Mouse (Mus musculus): ENCODE measurements around the gene Gse1. TPM values are rescaled to one million over a fixed set of nuclear protein-coding genes. Genes with fewer than 3 reads are reported as not detected.
A peak's percentile ranks its signal among the peaks of the same experiment; 100 is the strongest.

Gene Gse1
- polyA plus RNA-seq, 1 experiment from 2014 or later: 10.2 TPM

- peak; percentile 45 for ATAC-seq (ENCODE audit: low read depth)
- Histone ChIP-seq H3K4me2 (ENCODE audit: low read depth, low read length) (peak overlapping the region; percentile 99), H3K27ac (ENCODE audit: low read length) (peak overlapping the region; percentile 96), H3K4me3 (ENCODE audit: low read length) (peak overlapping the region; percentile 66), H3K4me1 (replicated peaks; ENCODE audit: control insufficient read depth, insufficient read depth, low read length) (peaks cover 81% of the 10 kb centered on the region), H3K9ac (ENCODE audit: low read length) (peak overlapping the region; percentile 71), H3K27me3 (ENCODE audit: control insufficient read depth, insufficient read depth, low read depth, low read length) (no peaks in the 10 kb centered on the region; the same call in 1 of the 2 replicates), H3K9me3 (ENCODE audit: control insufficient read depth, low read length) (no peaks in the 10 kb centered on the region), H3K36me3 (ENCODE audit: control insufficient read depth, insufficient read depth, low read length) (no peaks in the 10 kb centered on the region)
- under 1% methylated on average over 60 of the region's 61 CpGs for WGBS
Observed at GRCm38 (mm10) chr8:120536306-120537206, 308.3 kb downstream of the Gse1 start.

GRCm38 (mm10) chr8:120537207-120537817 lies 309.1 kb downstream of the Gse1 start:
- H3K36me3 ChIP-seq (ENCODE audit: control insufficient read depth, insufficient read depth, low read length): no peaks in the 10 kb centered on the region
- H3K27ac ChIP-seq (ENCODE audit: low read length): peak overlapping the region; percentile 96
- peak overlapping the region; percentile 99 for H3K4me2 ChIP-seq (ENCODE audit: low read depth, low read length)
- H3K4me3 ChIP-seq (ENCODE audit: low read length): peak overlapping the region; percentile 66
- ATAC-seq (ENCODE audit: low read depth): peak; percentile 59
- H3K27me3 ChIP-seq (ENCODE audit: control insufficient read depth, insufficient read depth, low read depth, low read length): no peaks in the 10 kb centered on the region; the same call in 1 of the 2 replicates
- no peaks in the 10 kb centered on the region for H3K9me3 ChIP-seq (ENCODE audit: control insufficient read depth, low read length)
- under 1% methylated on average over 36 of the region's 79 CpGs for WGBS
- peak overlapping the region; percentile 71 for H3K9ac ChIP-seq (ENCODE audit: low read length)
- H3K4me1 ChIP-seq (replicated peaks; ENCODE audit: control insufficient read depth, insufficient read depth, low read length): peaks cover 76% of the 10 kb centered on the region

GRCm38 (mm10) chr8:120537818-120538396 lies 309.7 kb downstream of the Gse1 start:
- H3K9ac ChIP-seq (ENCODE audit: low read length): peak overlapping the region; percentile 71
- peaks cover 74% of the 10 kb centered on the region for H3K4me1 ChIP-seq (replicated peaks; ENCODE audit: control insufficient read depth, insufficient read depth, low read length)
- under 1% methylated on average over 40 of the region's 46 CpGs for WGBS
- H3K27ac ChIP-seq (ENCODE audit: low read length): peak overlapping the region; percentile 96
- H3K27me3 ChIP-seq (ENCODE audit: control insufficient read depth, insufficient read depth, low read depth, low read length): no peaks in the 10 kb centered on the region; the same call in 1 of the 2 replicates
- peak; percentile 3; the same call in 1 of the 2 replicates for ATAC-seq (ENCODE audit: low read depth)
- peak overlapping the region; percentile 99 for H3K4me2 ChIP-seq (ENCODE audit: low read depth, low read length)
- no peaks in the 10 kb centered on the region for H3K36me3 ChIP-seq (ENCODE audit: control insufficient read depth, insufficient read depth, low read length)
- peak overlapping the region; percentile 66 for H3K4me3 ChIP-seq (ENCODE audit: low read length)
- H3K9me3 ChIP-seq (ENCODE audit: control insufficient read depth, low read length): no peaks in the 10 kb centered on the region

GRCm38 (mm10) chr8:120538397-120539240 lies 310.4 kb downstream of the Gse1 start:
- WGBS: 3% methylated on average over 37 of the region's 37 CpGs
- H3K27me3 ChIP-seq (ENCODE audit: control insufficient read depth, insufficient read depth, low read depth, low read length): no peaks in the 10 kb centered on the region; the same call in 1 of the 2 replicates
- ATAC-seq (ENCODE audit: low read depth): peak; percentile 31
- peak overlapping the region; percentile 99 for H3K4me2 ChIP-seq (ENCODE audit: low read depth, low read length)
- H3K4me1 ChIP-seq (replicated peaks; ENCODE audit: control insufficient read depth, insufficient read depth, low read length): peaks cover 74% of the 10 kb centered on the region
- H3K9me3 ChIP-seq (ENCODE audit: control insufficient read depth, low read length): no peaks in the 10 kb centered on the region
- H3K27ac ChIP-seq (ENCODE audit: low read length): peak overlapping the region; percentile 96
- H3K9ac ChIP-seq (ENCODE audit: low read length): peak overlapping the region; percentile 71
- H3K36me3 ChIP-seq (ENCODE audit: control insufficient read depth, insufficient read depth, low read length): no peaks in the 10 kb centered on the region
- H3K4me3 ChIP-seq (ENCODE audit: low read length): peak overlapping the region; percentile 66

GRCm38 (mm10) chr8:120539381-120539774 lies 311.1 kb downstream of the Gse1 start:
- peak overlapping the region; percentile 66 for H3K4me3 ChIP-seq (ENCODE audit: low read length)
- ATAC-seq (ENCODE audit: low read depth): no peak
- H3K36me3 ChIP-seq (ENCODE audit: control insufficient read depth, insufficient read depth, low read length): no peaks in the 10 kb centered on the region
- peak overlapping the region; percentile 99 for H3K4me2 ChIP-seq (ENCODE audit: low read depth, low read length)
- H3K4me1 ChIP-seq (replicated peaks; ENCODE audit: control insufficient read depth, insufficient read depth, low read length): peaks cover 67% of the 10 kb centered on the region
- H3K9me3 ChIP-seq (ENCODE audit: control insufficient read depth, low read length): no peaks in the 10 kb centered on the region
- H3K27ac ChIP-seq (ENCODE audit: low read length): peak overlapping the region; percentile 96
- H3K27me3 ChIP-seq (ENCODE audit: control insufficient read depth, insufficient read depth, low read depth, low read length): no peaks in the 10 kb centered on the region
- 49% methylated on average over 6 of the region's 6 CpGs for WGBS
- peak overlapping the region; percentile 71 for H3K9ac ChIP-seq (ENCODE audit: low read length)

- peaks cover 61% of the 10 kb centered on the region for H3K4me1 ChIP-seq (replicated peaks; ENCODE audit: control insufficient read depth, insufficient read depth, low read length)
- H3K36me3 ChIP-seq (ENCODE audit: control insufficient read depth, insufficient read depth, low read length): no peaks in the 10 kb centered on the region
- no peak for ATAC-seq (ENCODE audit: low read depth)
- H3K9me3 ChIP-seq (ENCODE audit: control insufficient read depth, low read length): no peaks in the 10 kb centered on the region
- H3K27ac ChIP-seq (ENCODE audit: low read length): peak overlapping the region; percentile 96
- peak overlapping the region; percentile 71 for H3K9ac ChIP-seq (ENCODE audit: low read length)
- H3K4me2 ChIP-seq (ENCODE audit: low read depth, low read length): peak overlapping the region; percentile 99
- peak overlapping the region; percentile 66; the same call in 1 of the 2 replicates for H3K4me3 ChIP-seq (ENCODE audit: low read length)
- no peaks in the 10 kb centered on the region for H3K27me3 ChIP-seq (ENCODE audit: control insufficient read depth, insufficient read depth, low read depth, low read length)
- 37% methylated on average over 23 of the region's 23 CpGs for WGBS
Observed at GRCm38 (mm10) chr8:120539775-120540625, 311.7 kb downstream of the Gse1 start.

- H3K36me3 ChIP-seq (ENCODE audit: control insufficient read depth, insufficient read depth, low read length): no peaks in the 10 kb centered on the region
- no peak for ATAC-seq (ENCODE audit: low read depth)
- H3K4me2 ChIP-seq (ENCODE audit: low read depth, low read length): no peak overlapping the region
- H3K27ac ChIP-seq (ENCODE audit: low read length): no peak overlapping the region
- H3K9me3 ChIP-seq (ENCODE audit: control insufficient read depth, low read length): no peaks in the 10 kb centered on the region
- no peak overlapping the region for H3K4me3 ChIP-seq (ENCODE audit: low read length)
- WGBS: 37% methylated on average over 13 of the region's 13 CpGs
- no peaks in the 10 kb centered on the region for H3K27me3 ChIP-seq (ENCODE audit: control insufficient read depth, insufficient read depth, low read depth, low read length)
- no peak overlapping the region; the same call in 1 of the 2 replicates for H3K9ac ChIP-seq (ENCODE audit: low read length)
- H3K4me1 ChIP-seq (replicated peaks; ENCODE audit: control insufficient read depth, insufficient read depth, low read length): peaks cover 57% of the 10 kb centered on the region
Observed at GRCm38 (mm10) chr8:120542995-120543394, 314.7 kb downstream of the Gse1 start.
